Mouse (Mus musculus): ENCODE measurements around the gene Ulk4. TPM values are rescaled to one million over a fixed set of nuclear protein-coding genes. Genes with fewer than 3 reads are reported as not detected.

Ulk4 gene
- polyA plus RNA-seq, 1 experiment from 2014 or later, result 75.1 TPM

DNA sequence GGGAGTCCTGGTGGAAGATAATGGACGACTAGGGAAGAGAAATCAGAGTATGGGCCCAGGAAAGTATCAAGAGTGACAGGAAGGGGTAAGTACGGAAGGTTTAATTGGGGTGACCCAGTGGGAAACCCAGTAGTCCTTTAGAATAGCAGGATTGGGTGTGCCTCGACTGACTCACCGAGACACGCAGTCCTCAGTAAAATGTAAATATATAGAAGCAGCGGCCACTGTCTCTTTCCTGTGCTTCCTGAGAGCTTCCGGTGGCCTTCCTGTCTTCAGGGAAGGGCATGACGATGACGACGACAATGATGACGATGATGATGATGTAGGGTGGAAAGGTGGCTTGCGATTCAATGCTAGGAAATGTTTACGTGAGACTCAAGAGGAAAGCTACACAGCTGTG is 363.8 kb downstream of the Ulk4 start:
- H3K27ac ChIP-seq (ENCODE audit: low read depth, low read length), result no peak overlapping the region
- H3K9ac ChIP-seq (ENCODE audit: low read depth, low read length), result no peak overlapping the region
- 61% methylated on average over 13 of the region's 13 CpGs for WGBS
- H3K27me3 ChIP-seq (replicated peaks; ENCODE audit: control insufficient read depth, insufficient read depth, low read length), result no peaks in the 10 kb centered on the region
- no peak for ATAC-seq (replicated peaks; ENCODE audit: low FRiP score)
- DNase-seq (ENCODE audit: low spot score), result no peak
- no peak overlapping the region for H3K4me2 ChIP-seq
- H3K36me3 ChIP-seq (ENCODE audit: control insufficient read depth, insufficient read depth, low read length), result no peaks in the 10 kb centered on the region
- no peaks in the 10 kb centered on the region for H3K9me3 ChIP-seq (ENCODE audit: control insufficient read depth, low read length)
- no peak overlapping the region for H3K4me3 ChIP-seq (ENCODE audit: low read depth, low read length)
- no peaks in the 10 kb centered on the region for H3K4me1 ChIP-seq (replicated peaks; ENCODE audit: control insufficient read depth, insufficient read depth, low read length)

DNA sequence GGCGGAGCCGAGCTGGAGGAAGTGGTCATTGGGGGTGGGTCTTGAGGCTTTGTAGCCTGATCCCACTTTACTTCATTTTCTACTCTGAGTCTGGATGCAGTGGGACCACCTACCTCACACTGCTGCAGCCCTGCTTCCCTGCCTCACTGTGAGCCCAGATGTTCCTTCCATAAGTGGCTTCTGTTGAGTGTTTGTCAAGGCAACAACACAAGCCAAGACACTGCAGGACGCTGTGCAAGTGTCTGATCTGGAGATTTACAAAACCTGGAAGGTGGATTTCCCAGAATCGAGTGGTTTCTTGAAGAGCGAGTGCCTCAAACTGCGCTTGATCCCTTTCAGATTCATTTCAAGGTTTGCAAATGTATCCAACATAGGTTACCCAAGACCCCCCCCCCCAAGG is 368.5 kb downstream of the Ulk4 start:
- no peak for ATAC-seq (replicated peaks; ENCODE audit: low FRiP score)
- no peak for DNase-seq (ENCODE audit: low spot score)
- H3K9ac ChIP-seq (ENCODE audit: low read depth, low read length), result no peak overlapping the region
- no peaks in the 10 kb centered on the region for H3K9me3 ChIP-seq (ENCODE audit: control insufficient read depth, low read length)
- H3K4me2 ChIP-seq, result no peak overlapping the region
- no peaks in the 10 kb centered on the region for H3K27me3 ChIP-seq (replicated peaks; ENCODE audit: control insufficient read depth, insufficient read depth, low read length)
- no peaks in the 10 kb centered on the region for H3K4me1 ChIP-seq (replicated peaks; ENCODE audit: control insufficient read depth, insufficient read depth, low read length)
- no peak overlapping the region for H3K27ac ChIP-seq (ENCODE audit: low read depth, low read length)
- no peak overlapping the region for H3K4me3 ChIP-seq (ENCODE audit: low read depth, low read length)
- no peaks in the 10 kb centered on the region for H3K36me3 ChIP-seq (ENCODE audit: control insufficient read depth, insufficient read depth, low read length)
- WGBS, result 81% methylated on average over 6 of the region's 6 CpGs

Small RNAs within 50 kb of the gene (microRNA-seq; reads per million reads assigned to microRNA genes)
- gene Mir7090 (ENCODE audit: borderline number of aligned reads), result not detected

Other genes starting within 250 kb of the Ulk4 start
- gene Trak1, start 20.3 kb upstream of the Ulk4 start, polyA plus RNA-seq (2014; fragmentation: Nextera tagmentation; extraction: Ambion mirVana), result 11.2 and 13.1 TPM in 2 replicates
- gene Cck, start 218.5 kb upstream of the Ulk4 start, polyA plus RNA-seq (2014; fragmentation: Nextera tagmentation; extraction: Ambion mirVana), result 2.3 and 3.1 TPM in 2 replicates

Measured in liver, embryonic 11.5 days (tissue).